Mouse (Mus musculus) induced T-regulatory cell, adult 2 months (primary cell): ENCODE data around the gene S100a3.

Experiments used
- DNase-seq: peaks from one replicate; pipeline ENCODE4 v3.0.0-alpha.2; 2012; ENCODE audit warnings: low read depth

Gene S100a3

DNA sequence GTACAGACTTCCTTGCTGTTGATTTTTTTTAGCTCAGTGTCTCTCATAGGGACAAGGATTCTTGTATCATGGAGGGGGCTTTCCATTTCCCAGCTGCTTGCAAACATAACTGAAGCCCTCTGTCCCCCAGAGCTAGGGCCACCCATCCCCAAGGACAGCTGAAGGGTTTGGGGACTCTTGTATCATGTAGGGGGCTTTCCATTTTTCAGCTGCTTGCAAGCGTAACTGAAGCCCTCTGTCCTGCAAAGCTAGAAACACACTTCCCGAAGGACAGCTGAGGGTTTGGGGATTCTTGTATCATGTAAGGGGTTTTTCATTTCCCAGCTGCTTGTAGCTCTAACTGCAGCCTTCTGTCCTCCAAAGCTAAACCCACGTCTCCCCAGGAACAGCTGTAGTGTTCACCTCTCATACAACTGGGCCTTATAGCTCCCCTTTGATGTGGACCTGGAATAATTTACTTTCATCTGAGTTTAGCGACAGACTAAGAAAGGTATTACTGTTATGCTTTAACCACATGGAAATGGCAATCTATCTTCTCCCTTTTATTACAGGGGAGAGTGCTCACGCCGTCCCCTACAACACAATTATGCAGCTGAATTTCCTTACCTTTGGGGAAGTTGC, at the start of gene S100a3:
S100a3 (plus strand) TSS at position 571 of the 621 bp plus-strand sequence.
- DNase-seq = no peak

DNA sequence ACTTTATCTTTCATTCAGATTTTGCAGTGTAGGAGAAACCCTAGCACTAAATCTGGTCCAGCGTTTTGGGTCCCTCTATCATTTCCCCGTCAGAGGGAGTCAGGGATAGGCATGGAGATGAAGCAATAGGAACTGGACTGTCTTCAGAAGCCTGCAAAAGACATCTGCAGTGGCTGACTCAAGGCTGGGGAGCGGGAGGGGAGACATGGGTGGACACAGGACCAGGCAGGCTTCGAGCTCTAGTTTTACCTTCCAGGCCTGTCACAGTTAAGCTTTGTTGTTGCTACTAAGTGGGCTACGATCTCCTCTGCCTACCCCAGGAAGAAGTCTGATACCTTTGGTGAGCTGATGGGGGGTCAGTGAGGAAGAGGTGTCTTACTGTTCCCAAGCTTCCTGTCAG, 48.1 kb upstream of the S100a3 start:
- no peak for DNase-seq

GRCm38 (mm10) chr3:90512948-90513642, 47.3 kb upstream of the S100a3 start:
- DNase-seq = no peak

DNA sequence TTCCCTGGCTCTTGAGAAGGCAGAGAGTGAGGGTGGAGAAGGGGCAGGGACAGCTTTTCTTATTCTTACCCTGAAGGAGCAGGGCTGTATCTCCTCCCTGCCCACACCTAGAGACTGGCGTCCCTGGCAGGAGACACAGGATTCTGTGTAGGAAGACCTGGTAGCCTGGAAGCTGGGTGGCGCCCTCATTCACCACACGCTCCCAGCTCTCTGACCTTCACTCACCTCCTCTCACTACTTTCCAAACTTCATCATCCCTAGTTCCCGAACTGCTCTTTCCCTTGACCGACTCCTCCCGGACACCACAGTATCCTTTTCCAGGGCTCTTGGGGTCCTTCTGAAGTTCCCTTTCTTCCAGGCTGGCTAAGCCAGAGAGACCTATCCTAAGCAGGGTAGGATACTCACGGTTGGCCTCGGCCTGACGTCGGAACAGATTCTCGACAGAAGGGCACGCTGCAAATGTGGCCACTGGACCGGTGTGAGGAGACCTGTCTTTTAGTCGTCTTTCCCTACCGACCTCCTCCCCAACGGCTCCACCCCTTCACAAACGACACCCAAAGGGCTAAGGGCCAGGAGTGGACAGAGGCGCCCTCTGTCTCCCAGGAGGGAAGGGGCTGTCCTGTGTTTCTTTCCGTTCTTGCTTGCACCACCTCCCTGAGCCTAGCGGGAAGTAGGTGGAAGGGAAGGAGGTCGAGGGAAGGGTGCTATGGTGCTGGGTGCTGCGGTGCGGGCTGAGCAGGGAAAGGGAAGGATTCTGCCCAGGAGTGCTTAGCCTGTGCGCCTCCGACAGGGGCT, 46.4 kb upstream of the S100a3 start, which contains the start of the genes S100a1 and S100a13:
S100a1 (minus strand) TSS at position 597 of the 795 bp plus-strand sequence.
S100a13 (plus strand) TSS at position 640 of the 795 bp plus-strand sequence.
- peak; percentile 66 for DNase-seq

DNA sequence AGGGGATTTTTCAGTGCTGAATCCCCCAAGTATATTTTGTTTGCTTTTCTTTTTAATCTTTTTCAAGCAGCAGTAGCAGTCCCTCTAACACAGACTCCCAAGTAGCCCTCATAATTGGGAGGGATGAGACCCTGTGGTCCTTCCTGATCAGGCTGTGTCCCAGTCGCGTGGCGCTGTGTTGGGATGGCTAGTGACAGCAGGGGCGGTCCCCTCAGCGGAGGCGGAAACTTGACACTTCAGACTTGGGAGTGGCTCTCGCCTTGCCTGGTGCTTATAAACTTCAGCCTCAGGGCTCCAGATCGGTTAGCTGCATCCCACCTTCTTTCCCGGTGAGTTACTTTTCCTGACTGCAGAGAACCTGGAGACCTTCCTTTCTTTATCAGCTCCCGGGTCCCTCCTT, 45.7 kb upstream of the S100a3 start:
- DNase-seq = peak; percentile 83

DNA sequence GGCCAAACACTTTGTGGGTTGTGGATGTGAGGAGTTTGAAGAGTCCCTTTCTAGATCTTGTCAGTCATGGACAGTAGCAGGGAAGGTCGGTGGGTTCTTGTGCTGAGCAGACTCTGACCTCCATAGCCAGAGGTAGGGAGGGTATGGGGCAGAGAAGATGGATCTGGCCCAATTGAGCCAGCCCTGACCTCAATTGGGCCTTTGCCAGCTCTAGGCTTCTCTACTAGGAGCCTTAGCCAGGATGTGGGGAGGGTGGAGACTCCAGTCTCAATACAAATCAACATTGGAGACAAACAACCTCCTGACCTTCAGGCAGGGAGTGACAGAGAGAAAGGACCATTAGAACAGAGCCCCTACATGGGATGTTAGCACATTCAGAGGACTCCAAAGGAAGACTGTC, 45.1 kb upstream of the S100a3 start:
- DNase-seq = peak; percentile 38

DNA sequence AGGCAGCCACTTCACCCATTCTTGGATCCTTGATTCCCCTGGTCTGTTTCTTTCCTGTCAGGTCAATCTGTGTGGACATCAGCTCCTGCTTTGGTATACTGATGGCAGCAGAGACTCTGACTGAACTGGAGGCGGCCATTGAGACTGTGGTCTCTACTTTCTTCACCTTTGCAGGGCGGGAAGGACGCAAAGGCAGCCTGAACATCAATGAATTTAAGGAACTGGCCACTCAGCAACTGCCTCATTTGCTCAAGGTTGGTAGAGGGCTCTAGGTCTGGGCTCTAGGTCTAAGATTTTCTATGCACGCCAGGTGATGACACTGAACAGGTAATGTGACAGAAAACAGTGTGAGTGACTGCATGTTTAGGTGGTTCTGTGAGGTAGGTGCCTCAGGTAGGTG, 44.6 kb upstream of the S100a3 start:
- DNase-seq = no peak

DNA sequence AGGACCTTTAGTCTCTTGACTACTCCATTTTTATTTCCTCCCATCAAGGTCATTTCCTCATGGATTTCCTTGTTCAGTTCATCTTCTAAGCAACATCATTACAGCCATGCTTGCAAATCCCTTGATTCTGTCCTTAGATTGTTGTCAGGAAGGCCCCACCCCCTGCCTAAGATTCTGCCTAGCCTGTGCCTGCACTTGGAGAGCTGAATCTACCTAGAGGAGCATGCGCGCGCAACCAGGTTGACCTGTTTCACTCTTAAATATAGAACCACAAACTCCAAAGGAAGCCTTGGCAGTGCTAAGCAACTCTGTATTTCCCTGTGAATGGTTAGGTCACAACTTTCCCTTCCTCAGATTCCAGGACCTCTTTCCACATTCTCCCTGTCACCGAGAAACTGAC, 42.7 kb upstream of the S100a3 start:
- no peak for DNase-seq

- peak; percentile 77 for DNase-seq
Measured at GRCm38 (mm10) chr3:90525421-90525820, 35.0 kb upstream of the S100a3 start.

DNA sequence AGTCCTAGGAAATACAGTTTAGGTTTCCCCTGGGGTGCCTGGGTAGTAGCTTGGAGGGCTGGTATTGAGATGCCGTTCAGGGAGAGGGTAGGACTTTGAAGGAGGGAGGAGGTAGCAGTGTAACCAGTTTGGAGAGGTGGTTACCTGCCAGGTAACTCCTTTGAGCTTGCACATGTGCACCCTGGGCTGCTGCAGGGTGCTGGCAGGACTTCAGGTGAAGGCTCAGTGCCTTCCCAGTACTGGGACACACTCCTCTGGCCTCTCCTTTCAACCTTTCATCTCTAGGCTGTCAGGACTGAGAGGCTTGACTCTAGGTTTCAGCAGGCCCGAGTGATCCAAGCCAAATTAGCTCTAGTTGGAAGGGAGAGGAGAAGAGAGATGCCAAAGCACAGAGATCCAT, 34.3 kb upstream of the S100a3 start:
- no peak for DNase-seq

DNA sequence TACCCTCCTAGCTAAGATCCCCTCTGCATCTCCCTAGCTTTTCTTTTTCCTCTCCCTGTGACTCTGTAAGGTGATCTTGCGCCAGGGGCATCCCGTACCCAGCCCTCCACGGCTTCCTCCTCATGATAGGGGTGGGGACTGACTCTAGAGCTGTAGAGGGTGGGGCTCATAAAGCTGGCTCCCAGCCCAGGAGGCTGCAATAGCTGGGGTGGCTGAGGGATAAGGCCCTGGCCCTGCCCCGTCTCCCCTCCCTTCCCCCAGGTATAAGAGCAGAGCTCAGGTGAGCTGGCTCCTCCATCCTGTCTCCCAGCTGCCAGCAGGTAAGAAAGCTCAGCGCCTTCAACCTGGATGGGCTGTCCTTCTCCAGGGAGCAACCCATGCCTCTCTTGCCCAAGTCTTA, 33.8 kb upstream of the S100a3 start, which contains the start of gene S100a14:
S100a14 (plus strand) TSS at position 277 of the 400 bp plus-strand sequence.
- DNase-seq = no peak

DNA sequence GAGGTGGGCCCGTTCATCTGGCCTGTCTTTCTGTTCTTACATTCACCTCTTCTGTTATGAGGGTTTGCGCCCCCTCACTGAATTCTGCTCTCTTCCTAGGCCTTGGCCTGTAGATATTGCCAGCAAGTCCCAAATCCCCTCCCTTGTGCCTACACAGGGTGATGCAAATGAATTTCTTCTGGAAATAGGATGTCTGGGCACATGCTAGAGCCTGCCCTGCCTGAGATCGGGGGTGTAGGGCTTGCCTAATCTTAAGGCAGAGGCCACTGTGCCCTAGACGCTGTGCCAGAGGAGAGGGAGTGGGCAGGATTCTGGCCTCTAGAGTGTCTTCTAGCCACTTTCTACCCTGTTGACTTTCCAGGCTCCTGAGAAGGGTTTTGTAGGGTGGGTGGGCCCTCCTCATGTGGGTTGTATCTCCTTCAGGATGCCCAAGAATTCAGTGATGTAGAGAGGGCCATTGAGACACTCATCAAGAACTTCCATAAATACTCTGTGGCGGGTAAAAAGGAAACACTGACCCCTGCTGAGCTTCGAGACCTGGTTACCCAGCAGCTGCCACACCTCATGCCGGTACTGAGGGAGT, 33.0 kb upstream of the S100a3 start:
- DNase-seq = no peak

DNA sequence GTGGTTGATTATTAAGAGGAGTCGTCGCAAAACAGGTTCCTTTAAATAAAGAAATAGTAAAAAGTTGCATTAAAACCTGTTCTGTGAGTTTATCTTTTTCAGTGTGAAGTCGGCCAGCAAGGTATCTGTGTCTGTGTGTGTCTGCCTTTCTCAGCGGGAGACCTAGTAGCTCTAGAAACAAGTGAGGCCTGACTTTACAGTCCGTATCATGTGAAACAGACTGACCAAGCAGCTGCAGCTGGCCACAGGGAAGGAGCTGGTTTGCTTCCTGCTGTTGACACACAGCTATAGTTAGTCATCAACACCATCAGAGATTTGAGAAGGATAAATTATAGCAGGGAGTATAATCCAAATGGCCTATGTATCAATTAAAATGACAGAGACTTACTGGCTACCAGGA, 28.7 kb upstream of the S100a3 start:
- DNase-seq = no peak

DNA sequence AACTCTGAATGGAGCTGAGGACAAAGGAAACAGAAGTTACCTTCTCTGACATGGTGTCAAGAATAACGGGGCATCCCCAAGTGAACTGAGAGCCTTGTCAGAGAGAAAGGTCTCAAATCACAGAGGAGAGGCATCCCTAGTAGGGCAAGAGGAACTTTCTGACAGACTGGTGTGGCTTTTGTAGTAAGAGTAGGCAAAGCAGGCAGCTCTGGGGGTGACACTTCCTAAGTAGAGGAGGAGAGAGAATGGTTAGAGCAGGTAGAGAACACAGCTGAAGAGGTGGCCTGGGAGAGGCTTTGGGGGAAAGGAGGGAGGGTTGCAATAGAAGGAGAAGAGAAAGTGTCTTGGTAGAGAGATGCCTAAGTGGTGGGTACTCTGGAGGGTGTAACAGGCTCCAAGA, 24.9 kb upstream of the S100a3 start:
- no peak for DNase-seq

DNA sequence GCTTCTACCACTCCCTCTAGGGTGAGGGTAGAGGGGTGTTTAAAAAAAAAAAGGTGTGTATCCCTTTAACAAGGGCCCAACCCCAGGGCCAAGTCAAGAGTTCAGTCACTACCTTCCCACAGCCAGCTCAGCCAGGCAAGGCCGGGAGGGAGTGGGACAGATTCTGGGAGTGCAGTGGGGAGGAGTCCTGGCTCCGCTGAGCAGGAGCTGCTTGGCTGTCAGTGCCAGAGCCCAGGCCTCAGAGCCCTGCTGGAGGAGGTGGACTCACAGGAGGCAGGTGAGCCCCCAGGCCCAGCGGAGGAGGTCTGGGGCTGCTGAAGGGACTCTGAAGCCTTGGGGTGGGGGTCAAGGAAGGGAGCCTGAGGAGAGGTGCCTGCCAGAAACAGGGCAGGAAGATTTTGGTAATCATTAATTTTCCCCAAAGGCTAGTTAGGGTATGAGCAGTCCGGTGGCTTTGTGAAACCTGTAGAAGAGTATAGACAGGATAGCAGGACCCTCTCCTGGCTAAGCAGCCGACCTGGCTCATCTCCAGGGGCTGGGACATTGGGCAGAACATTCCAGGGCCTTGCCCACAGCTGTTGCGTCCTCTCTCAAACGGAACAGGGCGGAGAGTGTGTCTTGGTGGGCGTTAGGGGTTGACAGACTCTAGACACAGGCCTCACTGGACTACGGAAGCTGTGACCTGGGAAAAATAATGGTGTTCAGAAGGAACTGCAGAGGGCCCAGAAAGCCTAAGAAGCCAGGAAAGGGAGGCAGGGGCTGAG, 23.1 kb upstream of the S100a3 start, which contains the start of gene S100a16:
S100a16 (plus strand) TSS at position 114 of the 764 bp plus-strand sequence.
- no peak for DNase-seq

- no peak for DNase-seq
Measured at GRCm38 (mm10) chr3:90537905-90538296, 22.5 kb upstream of the S100a3 start.

DNA sequence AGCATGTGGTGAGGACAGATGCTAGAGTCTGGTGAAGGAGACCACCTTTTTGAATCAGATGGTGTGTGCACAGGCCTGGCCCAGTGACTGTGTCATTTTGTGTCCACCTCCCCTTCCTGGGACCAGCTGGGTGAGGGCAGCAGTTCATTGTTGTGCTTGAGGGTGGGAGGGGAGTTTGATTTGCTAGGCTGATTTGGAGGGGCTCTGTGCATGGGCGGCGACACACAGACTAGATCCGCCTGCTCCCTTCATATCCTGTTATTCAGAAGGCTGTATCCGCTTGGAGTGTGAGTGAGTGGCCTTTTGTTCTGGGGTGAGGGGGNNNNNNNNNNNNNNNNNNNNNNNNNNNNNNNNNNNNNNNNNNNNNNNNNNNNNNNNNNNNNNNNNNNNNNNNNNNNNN, 19.5 kb upstream of the S100a3 start:
- DNase-seq = no peak

DNA sequence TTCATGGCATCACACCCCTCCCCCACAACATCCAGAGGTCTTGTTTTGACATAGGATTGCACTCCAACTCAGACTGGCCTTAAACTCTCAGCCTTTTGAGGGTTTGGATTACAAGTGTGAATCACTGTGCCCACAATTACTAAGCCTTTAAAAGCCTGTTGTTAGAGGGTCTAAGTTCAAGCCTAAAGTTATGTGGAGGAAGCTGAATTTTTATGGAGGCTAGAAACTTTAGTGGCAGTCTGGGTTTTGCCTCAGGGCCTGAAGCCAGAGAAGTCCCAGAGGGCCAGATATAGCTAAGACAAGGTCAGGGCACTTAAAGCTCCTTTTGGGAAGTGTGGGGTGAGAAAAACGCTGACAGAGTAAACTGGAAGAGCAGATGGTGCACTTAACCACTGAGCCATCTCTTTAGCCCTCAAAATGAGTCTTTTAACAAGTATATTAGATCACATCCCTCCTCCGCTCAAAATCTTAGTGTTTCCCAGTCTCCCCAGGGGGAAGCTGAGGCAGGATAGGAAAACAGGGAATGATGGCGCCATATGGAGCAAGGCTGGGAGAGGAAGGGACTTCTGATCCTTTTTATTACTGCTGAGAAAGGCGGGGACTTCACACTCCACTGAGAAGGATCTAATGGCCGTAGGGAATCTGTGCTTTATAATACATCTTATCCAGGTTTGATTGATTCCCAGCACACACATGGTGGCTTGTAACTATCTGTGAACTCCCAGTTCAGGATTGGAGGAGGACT, 10.5 kb upstream of the S100a3 start:
- no peak for DNase-seq

DNA sequence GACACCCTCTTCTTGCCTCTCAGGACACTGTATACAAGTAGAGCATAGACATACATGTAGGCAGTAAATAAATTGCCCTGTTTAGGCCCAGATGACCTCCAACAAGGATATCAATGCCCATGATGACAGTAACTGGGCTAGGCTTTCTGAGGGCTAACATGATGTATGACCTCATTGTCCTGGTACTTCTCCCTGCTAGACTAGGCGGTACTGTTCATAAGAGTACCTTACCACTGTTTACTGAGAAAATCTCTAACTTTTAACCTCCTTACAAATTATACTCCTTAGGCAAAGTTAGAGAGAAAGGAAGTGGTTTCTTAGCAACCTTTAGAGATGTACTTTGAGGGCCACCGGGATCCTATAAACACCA, 10.0 kb upstream of the S100a3 start:
- DNase-seq = no peak

GRCm38 (mm10) chr3:90552231-90552630, 8.1 kb upstream of the S100a3 start:
- no peak for DNase-seq

DNA sequence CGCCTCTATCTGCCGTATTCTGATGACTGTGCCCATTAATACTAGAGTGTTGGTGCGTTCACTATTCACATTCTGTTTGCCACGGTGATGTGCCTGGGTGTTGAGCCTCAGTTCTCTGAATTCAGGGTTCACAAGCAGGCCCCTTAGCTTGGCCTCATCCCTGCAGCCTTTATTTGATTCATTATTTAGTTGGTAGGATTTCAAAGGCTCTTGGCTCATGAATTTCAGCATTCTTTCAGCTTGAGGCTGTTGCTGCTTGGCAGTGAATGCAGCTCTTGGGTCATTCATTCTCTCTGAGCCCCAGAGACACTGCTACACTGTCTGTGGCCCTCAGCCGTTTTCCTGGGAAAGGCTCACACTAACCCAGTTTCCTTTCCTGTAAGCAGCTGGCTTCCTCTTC, 4.4 kb upstream of the S100a3 start:
- DNase-seq = no peak
